19 mouse cellular contexts compared by ENCODE assay signal in the genomic region with DNA sequence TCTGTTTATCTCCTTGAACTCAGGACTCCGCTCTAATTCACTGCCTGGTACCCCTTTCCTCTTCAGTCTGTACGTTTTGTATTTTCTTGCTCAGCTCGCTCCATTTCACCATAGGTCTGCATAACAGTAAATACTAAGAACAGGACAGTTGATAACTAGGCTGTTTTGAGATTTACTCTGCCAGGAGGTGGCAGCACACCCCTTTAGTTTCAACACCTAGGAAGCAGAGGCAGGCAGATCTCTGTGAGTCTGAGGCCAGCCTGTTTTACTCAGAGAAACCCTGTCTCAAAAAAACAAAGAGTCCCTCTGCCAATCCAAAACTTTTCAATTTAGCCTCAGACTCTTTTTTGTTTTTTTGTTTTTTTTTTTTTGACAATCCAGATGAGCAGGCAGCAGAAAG. TPM values are rescaled to one million over a fixed set of nuclear protein-coding genes. Genes with fewer than 3 reads are reported as not detected.
DNase-seq lines count a peak whose midpoint lies in the region; ATAC-seq and TF ChIP-seq lines count a peak whose summit lies in the region.
"Had no signal": no experiment of that assay in that cellular context is flagged by ENCODE, and none has a peak within 500 bp of the region (broad histone marks: within the 10 kb centered on the region; RNA-seq: fewer than 3 reads in every experiment).

No protein-coding gene starts in this region.

- no peaks in the 10 kb centered on the region for H3K9me3 ChIP-seq in stomach, postnatal 0 days (ENCODE audit: control insufficient read depth, low read length)
- H3K9me3 ChIP-seq in forebrain, embryonic 12.5 days = 0 out of 2 replicates have a peak, but pooled peaks cover 2% of the 10 kb centered on the region
- H3K9me3 ChIP-seq: embryonic facial prominence, embryonic 15.5 days; forebrain, embryonic 13.5 days; liver, embryonic 15.5 days; neural tube, embryonic 13.5 days had no signal

- no peak overlapping the region for H3K4me3 ChIP-seq in heart, adult 2 months
- H3K4me3 ChIP-seq in spleen, adult 2 months (ENCODE audit: extremely low read depth, insufficient read depth, insufficient read length) = no peak overlapping the region
- no peak overlapping the region for H3K4me3 ChIP-seq in stomach, postnatal 0 days (ENCODE audit: low read depth, low read length)
- H3K4me3 ChIP-seq in forebrain, embryonic 12.5 days (replicated peaks) = no peak overlapping the region
- H3K4me3 ChIP-seq: embryonic facial prominence, embryonic 15.5 days; forebrain, embryonic 13.5 days; hindbrain, embryonic 10.5 days; liver, embryonic 15.5 days; neural tube, embryonic 13.5 days had no signal

- DNase-seq in heart, adult 2 months = no peak
- no peak for DNase-seq in heart, postnatal 36 days
- peak in 1 of 2 experiments; percentile 40 for DNase-seq in spleen, adult 2 months (ENCODE audit: low read depth in 1 of 2, low spot score in 2 of 2)
- DNase-seq in spleen, postnatal 10 days (ENCODE audit: low spot score in 2 of 2) = no peak
- peak; percentile 63 for DNase-seq in adipocyte (ENCODE audit: low spot score)
- DNase-seq in stomach, postnatal 0 days (ENCODE audit: low spot score) = no peak
- no peak for DNase-seq in right cerebral cortex, postnatal 10 days (ENCODE audit: low spot score in 2 of 2)
- DNase-seq: cerebellum, adult 9-10 months; heart, adult 11 months; thymus, adult 18-20 months had no signal

- no peak for TF ChIP-seq EP300 in heart, adult 2 months (IDR thresholded peaks at IDR 0.05; ENCODE audit: insufficient read depth, low read depth, low read length)
- no peak for TF ChIP-seq EP300 in stomach, postnatal 0 days (optimal IDR thresholded peaks at IDR 0.05)

- H3K27me3 ChIP-seq in heart, adult 2 months (ENCODE audit: control insufficient read depth, insufficient read depth, low read length) = no peaks in the 10 kb centered on the region
- H3K27me3 ChIP-seq in spleen, adult 2 months (ENCODE audit: control insufficient read depth, insufficient read depth, low read length) = no peaks in the 10 kb centered on the region
- no peaks in the 10 kb centered on the region for H3K27me3 ChIP-seq in stomach, postnatal 0 days (ENCODE audit: control insufficient read depth, insufficient read depth, low read length)
- no peaks in the 10 kb centered on the region for H3K27me3 ChIP-seq in forebrain, embryonic 12.5 days
- H3K27me3 ChIP-seq: embryonic facial prominence, embryonic 15.5 days; forebrain, embryonic 13.5 days; liver, embryonic 15.5 days; neural tube, embryonic 13.5 days had no signal

- no peaks in the 10 kb centered on the region for H3K36me3 ChIP-seq in heart, adult 2 months (ENCODE audit: control insufficient read depth, insufficient read depth, low read length)
- H3K36me3 ChIP-seq in spleen, adult 2 months (ENCODE audit: control insufficient read depth, insufficient read depth, low read length) = no peaks in the 10 kb centered on the region
- H3K36me3 ChIP-seq in stomach, postnatal 0 days (ENCODE audit: control insufficient read depth, insufficient read depth, low read length) = no peaks in the 10 kb centered on the region
- no peaks in the 10 kb centered on the region for H3K36me3 ChIP-seq in forebrain, embryonic 12.5 days (replicated peaks)
- H3K36me3 ChIP-seq: embryonic facial prominence, embryonic 15.5 days; hindbrain, embryonic 10.5 days; liver, embryonic 15.5 days; neural tube, embryonic 13.5 days had no signal

- peak; percentile 29; the same call in 1 of the 2 replicates for TF ChIP-seq CTCF in heart, adult 2 months (IDR thresholded peaks at IDR 0.05)
- peak; percentile 8; the same call in 1 of the 2 replicates for TF ChIP-seq CTCF in spleen, adult 2 months (IDR thresholded peaks at IDR 0.05; ENCODE audit: extremely low read depth, insufficient read depth, insufficient read length, insufficient replicate concordance)
- TF ChIP-seq CTCF in stomach, postnatal 0 days (IDR thresholded peaks at IDR 0.05; ENCODE audit: low read depth) = peak; percentile 29

- no peak overlapping the region for H3K4me2 ChIP-seq in stomach, postnatal 0 days (replicated peaks; ENCODE audit: low read depth)
- no peak overlapping the region for H3K4me2 ChIP-seq in forebrain, embryonic 12.5 days
- H3K4me2 ChIP-seq: embryonic facial prominence, embryonic 15.5 days; forebrain, embryonic 13.5 days; liver, embryonic 15.5 days; midbrain, embryonic 11.5 days; neural tube, embryonic 13.5 days had no signal

- no peaks in the 10 kb centered on the region for H3K4me1 ChIP-seq in heart, adult 2 months (ENCODE audit: control insufficient read depth, insufficient read depth, low read length)
- no peaks in the 10 kb centered on the region for H3K4me1 ChIP-seq in spleen, adult 2 months (ENCODE audit: control insufficient read depth, insufficient read depth, insufficient read length)
- no peaks in the 10 kb centered on the region for H3K4me1 ChIP-seq in stomach, postnatal 0 days (replicated peaks; ENCODE audit: control insufficient read depth, insufficient read depth)
- peaks cover 16% of the 10 kb centered on the region for H3K4me1 ChIP-seq in forebrain, embryonic 12.5 days
- H3K4me1 ChIP-seq: liver, embryonic 15.5 days had no signal

- no peak overlapping the region for H3K27ac ChIP-seq in heart, adult 2 months
- H3K27ac ChIP-seq in spleen, adult 2 months (ENCODE audit: insufficient read depth, low read length) = no peak overlapping the region
- H3K27ac ChIP-seq in stomach, postnatal 0 days (replicated peaks) = no peak overlapping the region
- H3K27ac ChIP-seq in forebrain, embryonic 12.5 days = no peak overlapping the region
- H3K27ac ChIP-seq: embryonic facial prominence, embryonic 15.5 days; forebrain, embryonic 13.5 days; hindbrain, embryonic 10.5 days; liver, embryonic 15.5 days; neural tube, embryonic 13.5 days had no signal

- intact Hi-C loops in heart, adult 2 months (cut with DNase I) = no loop called here
- intact Hi-C loops in heart, postnatal 36 days (cut with DNase I) = no loop called here

- WGBS in heart, adult 2 months = 93% methylated on average over 3 of the region's 3 CpGs
- WGBS in spleen, adult 2 months = 97% methylated on average over 3 of the region's 3 CpGs
- 94% methylated on average over 3 of the region's 3 CpGs for WGBS in stomach, postnatal 0 days
- 90% methylated on average over 3 of the region's 3 CpGs for WGBS in forebrain, embryonic 12.5 days

- ATAC-seq in stomach, postnatal 0 days (ENCODE audit: low FRiP score, low TSS enrichment) = no peak
- ATAC-seq in forebrain, embryonic 12.5 days (ENCODE audit: low FRiP score) = no peak
- ATAC-seq: forebrain, embryonic 13.5 days; inflammation-experienced regulatory T-cells, adult 6 months had no signal

- TF ChIP-seq POLR2A in heart, adult 2 months (IDR thresholded peaks at IDR 0.05; ENCODE audit: insufficient read depth, low read depth, low read length) = no peak
- TF ChIP-seq POLR2A in spleen, adult 2 months (IDR thresholded peaks at IDR 0.05; ENCODE audit: low read depth, low read length) = no peak

- no peak overlapping the region for H3K9ac ChIP-seq in heart, adult 2 months (ENCODE audit: low read depth, low read length)
- no peak overlapping the region for H3K9ac ChIP-seq in stomach, postnatal 0 days (ENCODE audit: low read length)
- no peak overlapping the region for H3K9ac ChIP-seq in forebrain, embryonic 12.5 days
- H3K9ac ChIP-seq: embryonic facial prominence, embryonic 15.5 days; forebrain, embryonic 13.5 days; liver, embryonic 15.5 days; neural tube, embryonic 13.5 days had no signal

- H3K79me2 ChIP-seq in heart, adult 2 months (replicated peaks; ENCODE audit: control insufficient read depth, insufficient read depth, low read length) = no peaks in the 10 kb centered on the region

RNA-seq across cellular contexts. Expression of a gene that starts 13.5 kb away (rescaled TPM):
- total RNA-seq in heart, adult 2 months (2021) = 10 to 100 TPM; 27.0 to 28.7 TPM
- polyA plus RNA-seq in heart, adult 2 months (2012; rRNA removed) = 12.5 and 13.1 TPM in 2 replicates
- 10 to 100 TPM; 33.1 to 33.9 TPM for total RNA-seq in heart, postnatal 36 days (2021)
- 18.2 and 23.7 TPM in 2 replicates for polyA plus RNA-seq in spleen, adult 2 months (2012; rRNA removed)
- polyA plus RNA-seq in stomach, postnatal 0 days (2015; fragmentation: Nextera tagmentation; extraction: Ambion mirVana) = 41.0 and 48.3 TPM in 2 replicates
- polyA plus RNA-seq in forebrain, embryonic 12.5 days (2016; fragmentation: Nextera tagmentation; extraction: Ambion mirVana) = 140 and 155 TPM in 2 replicates

RNA-seq across cellular contexts. Expression of a gene that starts 21.0 kb away (rescaled TPM):
- total RNA-seq in heart, adult 2 months (2021) = 10 to 100 TPM; 24.0 to 24.8 TPM
- polyA plus RNA-seq in heart, adult 2 months (2012; rRNA removed) = 18.6 and 27.4 TPM in 2 replicates
- 10 to 100 TPM; 24.4 to 25.6 TPM for total RNA-seq in heart, postnatal 36 days (2021)
- 17.3 and 23.7 TPM in 2 replicates for polyA plus RNA-seq in spleen, adult 2 months (2012; rRNA removed)
- polyA plus RNA-seq in stomach, postnatal 0 days (2015; fragmentation: Nextera tagmentation; extraction: Ambion mirVana) = 19.3 and 19.7 TPM in 2 replicates
- 65.3 and 68.3 TPM in 2 replicates for polyA plus RNA-seq in forebrain, embryonic 12.5 days (2016; fragmentation: Nextera tagmentation; extraction: Ambion mirVana)

RNA-seq across cellular contexts. Expression of a gene that starts 51.8 kb away (rescaled TPM):
- total RNA-seq in heart, adult 2 months (2021) = under 1 TPM; 0.65 to 0.98 TPM
- 3.9 TPM in 2 replicates for polyA plus RNA-seq in heart, adult 2 months (2012; rRNA removed)
- total RNA-seq in heart, postnatal 36 days (2021) = 1 to 10 TPM; 1.1 to 2.1 TPM
- 1.8 and 2.4 TPM in 2 replicates for polyA plus RNA-seq in spleen, adult 2 months (2012; rRNA removed)
- 2.8 and 3.4 TPM in 2 replicates for polyA plus RNA-seq in stomach, postnatal 0 days (2015; fragmentation: Nextera tagmentation; extraction: Ambion mirVana)
- polyA plus RNA-seq in forebrain, embryonic 12.5 days (2016; fragmentation: Nextera tagmentation; extraction: Ambion mirVana) = 16.4 and 18.4 TPM in 2 replicates
- total RNA-seq: monocyte, adult 5-6 weeks had no signal
- polyA plus RNA-seq: inflammation-experienced regulatory T-cells, adult 6 months had no signal
